Mouse (Mus musculus) stomach, postnatal 0 days (tissue): ENCODE results near the gene BC004004.

Experiments used
- CTCF ChIP-seq: IDR thresholded peaks from 2 replicates; pipeline ENCODE4 v1.5.1; 2016; ENCODE audit warnings: antibody characterized with exemption, low read depth, mild to moderate bottlenecking, moderate library complexity
- EP300 ChIP-seq: optimal IDR thresholded peaks from 2 replicates; pipeline ENCODE3; 2016; ENCODE audit warnings: antibody characterized with exemption

- TF ChIP-seq CTCF: no peak
- TF ChIP-seq EP300: no peak
Observed at GRCm38 (mm10) chr17:29342010-29342910, 73.7 kb downstream of the BC004004 start.
